Mouse (Mus musculus) myocyte (in vitro differentiated cells): ENCODE measurements around the gene Rnf43.

ENCODE experiments used
- CEBPB ChIP-seq: IDR thresholded peaks from 2 replicates; pipeline ENCODE4 v1.6.1; 2011; ENCODE audit warnings: mild to moderate bottlenecking, moderate library complexity; ENCODE audit not compliant: poor library complexity, insufficient read depth, severe bottlenecking
- E2F4 ChIP-seq: IDR thresholded peaks from one replicate; pipeline ENCODE4 v1.6.1; 2011; ENCODE audit warnings: mild to moderate bottlenecking, control low read depth, moderate library complexity; ENCODE audit not compliant: insufficient read depth
- MAX ChIP-seq: IDR thresholded peaks from one replicate; pipeline ENCODE4 v1.6.1; 2011; ENCODE audit warnings: low read depth, mild to moderate bottlenecking, control low read depth
- POLR2A ChIP-seq: IDR thresholded peaks from one replicate; pipeline ENCODE4 v1.6.1; 2011; ENCODE audit warnings: low read depth, mild to moderate bottlenecking, control low read depth, moderate library complexity; ENCODE audit not compliant: insufficient read length
- POLR2AphosphoS2 ChIP-seq: IDR thresholded peaks from one replicate; pipeline ENCODE4 v1.6.1; 2011; ENCODE audit warnings: low read depth, control low read depth; ENCODE audit not compliant: insufficient read length
- SRF ChIP-seq: IDR thresholded peaks from one replicate; pipeline ENCODE4 v1.6.1; 2011; ENCODE audit warnings: low read depth; ENCODE audit not compliant: control insufficient read depth, insufficient read length
- TCF12 ChIP-seq: IDR thresholded peaks from one replicate; pipeline ENCODE4 v1.6.1; 2011; ENCODE audit warnings: mild to moderate bottlenecking, control low read depth; ENCODE audit not compliant: poor library complexity, insufficient read depth, severe bottlenecking
- USF1 ChIP-seq: IDR thresholded peaks from one replicate; pipeline ENCODE4 v1.6.1; 2011; ENCODE audit warnings: low read depth, mild to moderate bottlenecking, control low read depth, moderate library complexity

GRCm38 (mm10) chr11:87758957-87759608 is 96.6 kb downstream of the Rnf43 start:
- TF ChIP-seq POLR2A: no peak
- no peak for TF ChIP-seq SRF
- TF ChIP-seq TCF12: no peak
- TF ChIP-seq USF1: no peak
- TF ChIP-seq CEBPB: no peak
- no peak for TF ChIP-seq E2F4
- TF ChIP-seq POLR2AphosphoS2: no peak
- no peak for TF ChIP-seq MAX
